Mouse (Mus musculus) right cerebral cortex, adult 2 months (tissue): ENCODE measurements around the gene S100a3.

Source experiments
- DNase-seq, 2 experiments: peaks; one replicate each; pipeline ENCODE4 v3.0.0; 2021 to 2022; ENCODE audit warnings: low spot score in 2 of 2

S100a3 gene

DNA sequence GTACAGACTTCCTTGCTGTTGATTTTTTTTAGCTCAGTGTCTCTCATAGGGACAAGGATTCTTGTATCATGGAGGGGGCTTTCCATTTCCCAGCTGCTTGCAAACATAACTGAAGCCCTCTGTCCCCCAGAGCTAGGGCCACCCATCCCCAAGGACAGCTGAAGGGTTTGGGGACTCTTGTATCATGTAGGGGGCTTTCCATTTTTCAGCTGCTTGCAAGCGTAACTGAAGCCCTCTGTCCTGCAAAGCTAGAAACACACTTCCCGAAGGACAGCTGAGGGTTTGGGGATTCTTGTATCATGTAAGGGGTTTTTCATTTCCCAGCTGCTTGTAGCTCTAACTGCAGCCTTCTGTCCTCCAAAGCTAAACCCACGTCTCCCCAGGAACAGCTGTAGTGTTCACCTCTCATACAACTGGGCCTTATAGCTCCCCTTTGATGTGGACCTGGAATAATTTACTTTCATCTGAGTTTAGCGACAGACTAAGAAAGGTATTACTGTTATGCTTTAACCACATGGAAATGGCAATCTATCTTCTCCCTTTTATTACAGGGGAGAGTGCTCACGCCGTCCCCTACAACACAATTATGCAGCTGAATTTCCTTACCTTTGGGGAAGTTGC lies at the start of gene S100a3:
Gene S100a3 (plus strand): TSS at position 571 of the 621 bp plus-strand sequence.
- DNase-seq, result no peak

- DNase-seq, result no peak
Measured at GRCm38 (mm10) chr3:90512276-90512675, 48.1 kb upstream of the S100a3 start.

GRCm38 (mm10) chr3:90512948-90513642 lies 47.3 kb upstream of the S100a3 start:
- no peak for DNase-seq

- DNase-seq, result peak in 1 of 2 experiments; percentile 51
Measured at GRCm38 (mm10) chr3:90513796-90514590, 46.4 kb upstream of the S100a3 start, which contains the start of the genes S100a1 and S100a13. Gene S100a1, minus strand, starts transcription at chr3:90514392. Gene S100a13, plus strand, starts transcription at chr3:90514435.

DNA sequence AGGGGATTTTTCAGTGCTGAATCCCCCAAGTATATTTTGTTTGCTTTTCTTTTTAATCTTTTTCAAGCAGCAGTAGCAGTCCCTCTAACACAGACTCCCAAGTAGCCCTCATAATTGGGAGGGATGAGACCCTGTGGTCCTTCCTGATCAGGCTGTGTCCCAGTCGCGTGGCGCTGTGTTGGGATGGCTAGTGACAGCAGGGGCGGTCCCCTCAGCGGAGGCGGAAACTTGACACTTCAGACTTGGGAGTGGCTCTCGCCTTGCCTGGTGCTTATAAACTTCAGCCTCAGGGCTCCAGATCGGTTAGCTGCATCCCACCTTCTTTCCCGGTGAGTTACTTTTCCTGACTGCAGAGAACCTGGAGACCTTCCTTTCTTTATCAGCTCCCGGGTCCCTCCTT lies 45.7 kb upstream of the S100a3 start:
- DNase-seq, result no peak

GRCm38 (mm10) chr3:90515242-90515641 lies 45.1 kb upstream of the S100a3 start:
- no peak for DNase-seq

- DNase-seq, result no peak
Measured at GRCm38 (mm10) chr3:90515789-90516188, 44.6 kb upstream of the S100a3 start.

GRCm38 (mm10) chr3:90517711-90518110 lies 42.7 kb upstream of the S100a3 start:
- DNase-seq, result no peak

DNA sequence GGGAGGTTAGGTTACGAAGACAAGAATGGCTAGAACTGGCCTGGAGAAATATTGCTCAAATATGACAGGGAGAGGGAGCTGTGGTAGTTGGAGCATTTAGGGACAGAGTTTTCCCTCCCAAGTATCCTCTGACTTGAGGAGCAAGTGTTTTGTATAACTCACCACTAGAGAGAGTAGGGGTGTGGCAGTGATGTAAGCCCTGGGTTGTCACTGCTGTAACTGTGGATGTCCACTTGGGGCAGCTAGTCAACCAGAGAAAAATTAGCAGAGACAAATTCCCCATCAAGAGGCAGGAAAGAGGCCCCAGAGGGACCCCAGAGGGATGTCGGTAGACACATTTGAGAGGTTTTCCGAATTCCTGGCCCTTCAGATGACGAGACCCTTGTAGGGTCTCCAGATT lies 35.0 kb upstream of the S100a3 start:
- peak in 1 of 2 experiments; percentile 44 for DNase-seq

DNA sequence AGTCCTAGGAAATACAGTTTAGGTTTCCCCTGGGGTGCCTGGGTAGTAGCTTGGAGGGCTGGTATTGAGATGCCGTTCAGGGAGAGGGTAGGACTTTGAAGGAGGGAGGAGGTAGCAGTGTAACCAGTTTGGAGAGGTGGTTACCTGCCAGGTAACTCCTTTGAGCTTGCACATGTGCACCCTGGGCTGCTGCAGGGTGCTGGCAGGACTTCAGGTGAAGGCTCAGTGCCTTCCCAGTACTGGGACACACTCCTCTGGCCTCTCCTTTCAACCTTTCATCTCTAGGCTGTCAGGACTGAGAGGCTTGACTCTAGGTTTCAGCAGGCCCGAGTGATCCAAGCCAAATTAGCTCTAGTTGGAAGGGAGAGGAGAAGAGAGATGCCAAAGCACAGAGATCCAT lies 34.3 kb upstream of the S100a3 start:
- DNase-seq, result no peak

DNA sequence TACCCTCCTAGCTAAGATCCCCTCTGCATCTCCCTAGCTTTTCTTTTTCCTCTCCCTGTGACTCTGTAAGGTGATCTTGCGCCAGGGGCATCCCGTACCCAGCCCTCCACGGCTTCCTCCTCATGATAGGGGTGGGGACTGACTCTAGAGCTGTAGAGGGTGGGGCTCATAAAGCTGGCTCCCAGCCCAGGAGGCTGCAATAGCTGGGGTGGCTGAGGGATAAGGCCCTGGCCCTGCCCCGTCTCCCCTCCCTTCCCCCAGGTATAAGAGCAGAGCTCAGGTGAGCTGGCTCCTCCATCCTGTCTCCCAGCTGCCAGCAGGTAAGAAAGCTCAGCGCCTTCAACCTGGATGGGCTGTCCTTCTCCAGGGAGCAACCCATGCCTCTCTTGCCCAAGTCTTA lies 33.8 kb upstream of the S100a3 start, which contains the start of gene S100a14:
Gene S100a14 (plus strand): TSS at position 277 of the 400 bp plus-strand sequence.
- DNase-seq, result no peak

DNA sequence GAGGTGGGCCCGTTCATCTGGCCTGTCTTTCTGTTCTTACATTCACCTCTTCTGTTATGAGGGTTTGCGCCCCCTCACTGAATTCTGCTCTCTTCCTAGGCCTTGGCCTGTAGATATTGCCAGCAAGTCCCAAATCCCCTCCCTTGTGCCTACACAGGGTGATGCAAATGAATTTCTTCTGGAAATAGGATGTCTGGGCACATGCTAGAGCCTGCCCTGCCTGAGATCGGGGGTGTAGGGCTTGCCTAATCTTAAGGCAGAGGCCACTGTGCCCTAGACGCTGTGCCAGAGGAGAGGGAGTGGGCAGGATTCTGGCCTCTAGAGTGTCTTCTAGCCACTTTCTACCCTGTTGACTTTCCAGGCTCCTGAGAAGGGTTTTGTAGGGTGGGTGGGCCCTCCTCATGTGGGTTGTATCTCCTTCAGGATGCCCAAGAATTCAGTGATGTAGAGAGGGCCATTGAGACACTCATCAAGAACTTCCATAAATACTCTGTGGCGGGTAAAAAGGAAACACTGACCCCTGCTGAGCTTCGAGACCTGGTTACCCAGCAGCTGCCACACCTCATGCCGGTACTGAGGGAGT lies 33.0 kb upstream of the S100a3 start:
- DNase-seq, result no peak

GRCm38 (mm10) chr3:90531713-90532112 lies 28.7 kb upstream of the S100a3 start:
- no peak for DNase-seq

GRCm38 (mm10) chr3:90535446-90535845 lies 24.9 kb upstream of the S100a3 start:
- no peak for DNase-seq

DNA sequence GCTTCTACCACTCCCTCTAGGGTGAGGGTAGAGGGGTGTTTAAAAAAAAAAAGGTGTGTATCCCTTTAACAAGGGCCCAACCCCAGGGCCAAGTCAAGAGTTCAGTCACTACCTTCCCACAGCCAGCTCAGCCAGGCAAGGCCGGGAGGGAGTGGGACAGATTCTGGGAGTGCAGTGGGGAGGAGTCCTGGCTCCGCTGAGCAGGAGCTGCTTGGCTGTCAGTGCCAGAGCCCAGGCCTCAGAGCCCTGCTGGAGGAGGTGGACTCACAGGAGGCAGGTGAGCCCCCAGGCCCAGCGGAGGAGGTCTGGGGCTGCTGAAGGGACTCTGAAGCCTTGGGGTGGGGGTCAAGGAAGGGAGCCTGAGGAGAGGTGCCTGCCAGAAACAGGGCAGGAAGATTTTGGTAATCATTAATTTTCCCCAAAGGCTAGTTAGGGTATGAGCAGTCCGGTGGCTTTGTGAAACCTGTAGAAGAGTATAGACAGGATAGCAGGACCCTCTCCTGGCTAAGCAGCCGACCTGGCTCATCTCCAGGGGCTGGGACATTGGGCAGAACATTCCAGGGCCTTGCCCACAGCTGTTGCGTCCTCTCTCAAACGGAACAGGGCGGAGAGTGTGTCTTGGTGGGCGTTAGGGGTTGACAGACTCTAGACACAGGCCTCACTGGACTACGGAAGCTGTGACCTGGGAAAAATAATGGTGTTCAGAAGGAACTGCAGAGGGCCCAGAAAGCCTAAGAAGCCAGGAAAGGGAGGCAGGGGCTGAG lies 23.1 kb upstream of the S100a3 start, which contains the start of gene S100a16:
Gene S100a16 (plus strand): TSS at position 114 of the 764 bp plus-strand sequence.
- DNase-seq, result no peak

- DNase-seq, result no peak
Measured at GRCm38 (mm10) chr3:90537905-90538296, 22.5 kb upstream of the S100a3 start.

GRCm38 (mm10) chr3:90540904-90541303 lies 19.5 kb upstream of the S100a3 start:
- DNase-seq, result no peak

GRCm38 (mm10) chr3:90549676-90550420 lies 10.5 kb upstream of the S100a3 start:
- no peak for DNase-seq

GRCm38 (mm10) chr3:90550421-90550790 lies 10.0 kb upstream of the S100a3 start:
- DNase-seq, result no peak

GRCm38 (mm10) chr3:90552231-90552630 lies 8.1 kb upstream of the S100a3 start:
- no peak for DNase-seq

GRCm38 (mm10) chr3:90555954-90556353 lies 4.4 kb upstream of the S100a3 start:
- DNase-seq, result peak; percentile 21 to 30
